Mouse (Mus musculus): ENCODE measurements around the gene Car5a.

DNA sequence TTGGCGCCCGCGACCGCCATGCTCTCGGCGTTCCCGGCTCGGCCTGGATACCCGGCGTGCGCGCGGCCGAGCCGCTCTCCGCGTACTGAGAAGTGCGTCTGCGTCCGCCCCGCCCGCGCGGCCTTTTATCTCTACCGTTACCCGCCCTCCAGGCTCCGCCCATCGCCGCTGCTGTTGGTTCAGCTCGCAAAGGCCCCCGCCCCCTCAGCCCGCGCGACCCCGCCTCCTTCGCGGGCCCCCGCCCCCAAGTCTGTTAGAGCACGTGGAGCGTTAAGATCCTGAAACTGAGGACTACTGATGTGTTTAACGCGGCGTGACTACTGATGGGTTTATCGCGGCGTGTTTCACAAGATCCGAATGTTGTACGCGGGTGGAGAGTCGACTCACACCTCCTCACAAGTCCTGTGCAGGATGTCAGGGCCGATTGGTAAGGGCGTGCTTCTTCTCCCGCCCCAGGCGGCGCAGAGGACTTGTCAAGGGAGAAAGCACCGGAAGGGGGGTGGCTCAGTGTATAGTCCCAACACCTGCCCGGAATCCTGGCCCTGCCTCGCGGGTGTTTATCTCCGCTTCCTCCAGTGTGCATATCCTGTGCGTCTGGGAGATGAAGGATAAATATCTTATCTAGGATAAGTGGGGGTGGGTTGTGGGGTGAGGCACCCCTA lies 37.0 kb downstream of the Car5a start, which contains the start of gene Slc7a5:
- no peak for TF ChIP-seq CTCF (IDR thresholded peaks at IDR 0.05; ENCODE audit: low read depth)
- TF ChIP-seq EP300 (IDR thresholded peaks at IDR 0.05; ENCODE audit: low read depth): no peak
